Mouse (Mus musculus): ENCODE results near the gene Rab3a.

DNA sequence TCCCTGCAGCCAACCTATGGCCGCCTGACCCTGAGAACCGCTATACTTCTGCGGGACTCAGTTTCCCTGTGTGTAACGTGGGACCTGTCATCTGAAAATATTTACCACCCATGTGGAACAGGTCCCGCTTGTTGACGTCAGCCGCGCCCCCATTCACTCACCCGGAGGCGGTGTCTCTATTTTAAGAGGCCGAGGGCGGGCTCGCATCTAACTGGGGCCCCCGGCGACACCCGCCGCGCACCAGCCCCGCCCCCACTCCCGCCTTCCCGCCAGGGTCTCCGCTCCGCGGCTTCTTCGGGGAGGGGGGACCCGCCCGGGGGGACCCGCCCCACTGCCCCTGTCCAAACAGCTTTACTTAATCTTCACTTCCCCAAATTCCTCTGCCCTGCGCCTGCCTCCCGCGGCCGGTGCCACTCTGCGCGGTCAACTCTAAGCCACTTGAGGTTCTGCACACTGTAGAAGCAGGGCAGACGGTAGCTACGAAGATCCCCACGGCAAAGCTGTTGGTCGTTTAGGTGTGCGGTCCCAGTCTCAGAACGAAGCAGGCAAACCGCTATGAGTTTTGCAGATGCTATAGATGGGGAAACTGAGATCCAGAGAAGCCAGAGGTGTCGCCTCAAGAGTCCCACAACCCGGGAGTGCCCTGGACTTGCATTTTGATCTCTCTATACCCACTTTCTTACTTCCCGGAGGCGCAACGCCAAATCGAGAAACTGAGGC is 49.4 kb downstream of the Rab3a start:
- TF ChIP-seq CTCF (IDR thresholded peaks at IDR 0.05; ENCODE audit: extremely low read depth, insufficient read depth, low read length) = no peak
- no peak for TF ChIP-seq POLR2A (IDR thresholded peaks at IDR 0.05; ENCODE audit: extremely low read depth, insufficient read depth, low read length)
